Mouse (Mus musculus): ENCODE measurements around the gene Dpf3.

- TF ChIP-seq CTCF (IDR thresholded peaks at IDR 0.05; ENCODE audit: extremely low read depth, insufficient read depth, low read length), result no peak
- TF ChIP-seq POLR2A (IDR thresholded peaks at IDR 0.05; ENCODE audit: extremely low read depth, insufficient read depth, low read length), result no peak
These were observed 11.7 kb upstream of the Dpf3 start for GRCm38 (mm10) chr12:83499256-83499655.
